Mouse (Mus musculus) 3T3-L1 (cell line): ENCODE data around the gene Foxj3.
"Not testable (repeated sequence)": the region's sequence is repeated elsewhere in the genome, so short reads cannot be mapped to it uniquely, and the experiment has no call there.

Source experiments
- DNase-seq: peaks from one replicate; pipeline ENCODE4 v3.0.0-alpha.2; 2015; ENCODE audit warnings: low read depth, low spot score

Foxj3 gene

GRCm38 (mm10) chr4:119536615-119537014, at the start of gene Foxj3:
Foxj3 (plus strand) TSS chr4:119537004.
- DNase-seq: not testable (repeated sequence)

GRCm38 (mm10) chr4:119489666-119490065, 47.1 kb upstream of the Foxj3 start:
- no peak for DNase-seq

- peak; percentile 19 for DNase-seq
Measured at GRCm38 (mm10) chr4:119490806-119491205, 46.0 kb upstream of the Foxj3 start.

GRCm38 (mm10) chr4:119492291-119492932, 44.4 kb upstream of the Foxj3 start, which contains the start of gene Rimkla:
Rimkla (minus strand) TSS chr4:119492628.
- no peak for DNase-seq

GRCm38 (mm10) chr4:119492933-119493327, 43.9 kb upstream of the Foxj3 start:
- DNase-seq: no peak

GRCm38 (mm10) chr4:119498319-119498848, 38.4 kb upstream of the Foxj3 start:
- no peak for DNase-seq

GRCm38 (mm10) chr4:119511591-119511990, 25.2 kb upstream of the Foxj3 start:
- peak; percentile 21 for DNase-seq

- DNase-seq: no peak
Measured at GRCm38 (mm10) chr4:119512731-119513141, 24.1 kb upstream of the Foxj3 start.

- no peak for DNase-seq
Measured at GRCm38 (mm10) chr4:119523575-119523974, 13.2 kb upstream of the Foxj3 start.

GRCm38 (mm10) chr4:119524010-119524409, 12.8 kb upstream of the Foxj3 start:
- no peak for DNase-seq

- DNase-seq: no peak
Measured at GRCm38 (mm10) chr4:119524466-119524865, 12.3 kb upstream of the Foxj3 start.

GRCm38 (mm10) chr4:119526329-119526845, 10.4 kb upstream of the Foxj3 start:
- DNase-seq: no peak

GRCm38 (mm10) chr4:119531813-119532212, 5.0 kb upstream of the Foxj3 start:
- DNase-seq: no peak

- no peak for DNase-seq
Measured at GRCm38 (mm10) chr4:119535103-119535502, 1.7 kb upstream of the Foxj3 start.

- no peak for DNase-seq
Measured at GRCm38 (mm10) chr4:119537436-119537835, 632 bp downstream of the Foxj3 start.

- peak; percentile 86 for DNase-seq
Measured at GRCm38 (mm10) chr4:119539031-119539824, 2.4 kb downstream of the Foxj3 start, which contains the start of gene Frg2f1. Frg2f1 (minus strand) TSS chr4:119539529.

- DNase-seq: peak; percentile 76
Measured at GRCm38 (mm10) chr4:119539836-119540532, 3.2 kb downstream of the Foxj3 start.

GRCm38 (mm10) chr4:119540533-119540890, 3.7 kb downstream of the Foxj3 start:
- DNase-seq: no peak

- DNase-seq: peak; percentile 76
Measured at GRCm38 (mm10) chr4:119550864-119551263, 14.1 kb downstream of the Foxj3 start.

GRCm38 (mm10) chr4:119555466-119555865, 18.7 kb downstream of the Foxj3 start:
- no peak for DNase-seq

GRCm38 (mm10) chr4:119563136-119563535, 26.3 kb downstream of the Foxj3 start:
- DNase-seq: no peak

- no peak for DNase-seq
Measured at GRCm38 (mm10) chr4:119566322-119566835, 29.6 kb downstream of the Foxj3 start.
